Mouse (Mus musculus): ENCODE results near the gene Cd69.

Gene Cd69

DNA sequence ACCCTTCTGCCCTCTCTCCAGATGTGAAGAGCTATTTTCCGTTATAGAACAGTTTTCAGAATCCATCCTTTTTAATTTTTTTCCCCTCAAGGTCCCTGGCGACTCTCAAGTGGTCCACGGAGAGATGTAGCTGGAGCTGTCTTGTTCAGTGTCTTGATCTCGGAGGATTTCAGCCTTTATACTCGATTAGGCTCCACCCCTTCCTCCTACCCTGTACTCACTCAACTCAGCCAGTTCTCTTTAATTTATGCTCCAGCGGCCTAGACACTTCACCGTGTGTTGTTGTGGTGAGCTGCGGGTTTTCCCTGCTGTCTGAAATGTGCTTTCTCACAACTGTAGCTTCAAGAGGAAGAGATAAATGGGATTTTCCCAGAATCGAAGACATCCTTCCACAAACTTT lies at the start of gene Cd69:
Cd69 (minus strand) TSS at position 217 of the 400 bp plus-strand sequence.
- DNase-seq (ENCODE audit: low spot score in 2 of 2), result no peak

DNA sequence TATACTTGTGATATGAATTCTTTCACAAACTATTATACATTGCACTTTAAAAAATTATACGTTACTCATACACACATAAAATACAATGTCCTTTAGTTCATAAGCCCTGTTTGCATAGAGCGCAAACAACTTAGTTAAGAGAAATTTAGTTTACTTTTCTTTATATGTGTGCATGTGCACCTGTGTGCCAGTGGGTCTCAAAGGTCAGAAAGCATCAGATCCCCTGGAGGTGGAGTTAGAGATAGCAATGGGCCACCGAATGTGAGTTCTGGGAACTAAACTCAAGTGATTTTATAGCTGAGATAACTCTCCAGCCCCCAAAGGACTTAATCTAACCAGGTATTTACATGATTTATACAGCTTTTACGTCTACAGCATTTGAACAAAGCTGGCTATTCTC lies 44.1 kb upstream of the Cd69 start:
- no peak for DNase-seq (ENCODE audit: low spot score in 2 of 2)

DNA sequence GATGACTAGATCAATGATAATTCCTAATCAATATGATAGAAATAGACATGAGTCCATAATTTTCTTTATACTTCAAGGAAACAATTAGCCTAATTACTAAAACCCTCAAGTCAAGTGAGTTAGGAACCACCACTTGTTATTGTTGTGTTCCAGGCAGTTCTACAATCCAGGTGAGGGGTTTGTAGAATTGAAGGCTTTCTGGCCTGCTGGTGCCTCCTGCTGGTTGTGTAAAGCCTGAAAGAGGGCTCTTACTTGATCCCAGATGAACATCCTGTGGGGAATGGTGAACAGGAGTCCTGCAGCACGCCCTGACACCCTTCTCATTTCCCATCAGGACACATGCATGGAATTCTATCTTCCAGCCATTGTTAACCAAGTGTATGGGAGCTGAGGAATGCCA lies 43.2 kb upstream of the Cd69 start:
- no peak for DNase-seq (ENCODE audit: low spot score in 2 of 2)

DNA sequence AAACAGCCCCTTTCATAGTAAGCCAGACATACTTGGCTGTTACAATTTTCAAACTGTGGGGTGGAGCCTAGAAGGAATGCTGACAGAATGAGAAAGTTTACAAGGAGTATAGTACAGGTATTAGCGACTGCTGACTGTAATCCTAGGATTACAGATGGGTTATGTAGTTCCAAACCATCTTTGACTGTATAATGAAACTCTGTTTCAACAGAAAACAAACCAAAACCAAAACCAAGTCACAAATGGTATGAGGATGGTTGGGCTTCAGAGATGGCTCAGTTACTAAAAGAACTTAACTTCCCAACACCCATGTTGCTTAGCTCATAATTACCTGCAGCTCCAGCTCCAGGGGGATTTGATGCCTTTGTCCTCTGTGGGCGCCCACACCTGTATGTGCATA lies 41.2 kb upstream of the Cd69 start:
- no peak for DNase-seq (ENCODE audit: low spot score in 2 of 2)

DNA sequence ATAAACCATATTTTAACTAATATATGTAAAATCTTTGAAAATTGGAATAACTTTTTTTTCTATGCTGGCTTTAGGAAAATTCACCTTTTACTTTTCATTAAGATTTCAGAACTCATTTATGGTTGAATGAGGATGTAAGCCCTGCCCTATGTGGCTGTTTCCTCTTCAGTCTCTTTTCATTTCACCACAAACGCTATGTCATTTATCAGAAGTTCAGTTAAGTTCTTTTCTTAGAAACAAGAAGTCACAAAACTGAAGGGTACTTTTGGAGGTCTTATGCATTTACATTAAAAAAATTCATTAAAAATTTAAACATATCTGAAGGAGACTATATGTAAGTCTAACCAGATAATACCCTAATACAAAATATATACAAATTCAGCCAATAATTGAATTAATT lies 40.5 kb upstream of the Cd69 start:
- DNase-seq (ENCODE audit: low spot score in 2 of 2), result no peak

DNA sequence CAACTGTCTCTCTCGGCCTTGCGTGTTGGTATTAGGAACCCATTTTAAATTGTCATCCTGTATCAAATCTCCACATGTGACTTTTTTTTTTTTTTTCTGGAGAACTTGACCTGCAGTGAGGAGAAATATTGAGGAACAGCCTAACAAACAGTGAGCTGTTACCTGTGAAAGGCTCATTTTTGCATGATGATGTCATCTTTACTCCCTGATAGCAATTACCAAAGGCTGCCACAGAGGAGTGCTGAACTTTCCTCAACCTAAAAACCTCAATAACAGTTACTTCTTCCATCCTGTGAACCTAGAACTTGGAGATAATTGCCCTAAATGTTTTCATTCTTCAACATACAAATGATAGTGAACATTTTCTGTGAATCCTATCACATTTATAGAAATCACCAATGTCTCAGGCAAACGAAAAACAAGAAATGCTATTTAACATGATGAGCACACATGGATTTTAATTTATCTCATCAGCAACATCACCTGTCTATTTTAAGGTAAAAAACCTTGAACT lies 39.5 kb upstream of the Cd69 start:
- no peak for DNase-seq (ENCODE audit: low spot score in 2 of 2)

DNA sequence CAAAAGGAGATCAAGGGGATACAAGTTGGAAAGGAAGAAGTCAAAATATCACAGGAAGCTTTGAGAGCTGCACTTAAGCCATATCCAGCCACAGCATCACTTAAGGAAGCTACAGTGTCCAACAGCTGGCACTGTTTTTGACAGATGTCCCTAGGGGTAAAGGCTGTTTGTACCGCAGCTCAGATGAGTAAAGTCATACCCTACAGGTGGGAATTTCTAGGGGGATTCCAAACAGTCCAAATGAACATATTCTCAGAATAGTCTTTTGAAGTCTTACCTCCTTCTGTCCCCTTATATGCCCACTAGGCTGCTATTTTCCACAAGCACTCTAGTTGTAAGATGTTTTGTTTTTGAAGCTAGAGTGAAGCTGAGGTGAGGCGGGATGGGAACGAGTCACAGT lies 37.3 kb upstream of the Cd69 start:
- no peak for DNase-seq (ENCODE audit: low spot score in 2 of 2)

DNA sequence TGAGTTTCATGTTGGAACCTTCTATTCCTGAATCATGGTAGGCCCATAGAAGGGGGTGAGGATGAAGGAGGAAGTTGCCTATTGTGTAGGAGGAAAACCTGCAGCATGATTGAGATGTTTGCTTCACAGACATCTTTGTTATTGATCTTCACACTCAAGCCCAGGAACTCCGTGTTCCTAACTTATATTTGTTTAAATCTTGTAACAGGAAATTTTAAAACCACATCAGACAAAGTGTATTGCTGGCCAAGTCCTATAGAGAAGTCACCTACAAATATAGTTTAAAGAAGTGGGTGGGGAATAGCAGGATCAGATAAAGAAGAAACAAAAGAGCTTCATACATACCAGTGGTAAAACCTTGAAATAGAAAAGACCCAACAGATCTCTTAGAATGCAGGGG lies 28.9 kb upstream of the Cd69 start:
- no peak for DNase-seq (ENCODE audit: low spot score in 2 of 2)

DNA sequence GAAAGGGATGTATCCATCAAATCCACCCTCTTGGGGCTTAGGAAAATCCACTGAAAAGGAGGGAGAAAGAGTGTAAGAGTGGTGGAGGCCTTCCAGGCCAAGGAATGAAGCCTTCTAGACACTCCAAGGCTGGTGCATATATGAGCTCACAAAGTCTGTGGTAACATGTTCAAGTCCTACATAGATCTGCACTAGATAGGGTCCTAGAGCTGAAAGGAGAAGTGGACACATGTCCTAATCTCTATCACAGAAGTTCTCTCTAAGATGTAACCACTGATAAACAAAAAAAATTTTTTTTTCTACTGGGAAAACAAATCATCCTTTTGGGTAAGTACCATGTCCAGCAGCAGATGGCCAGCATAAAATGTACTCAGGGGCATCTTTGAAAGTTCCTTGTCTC lies 13.5 kb upstream of the Cd69 start:
- DNase-seq (ENCODE audit: low spot score in 2 of 2), result no peak

DNA sequence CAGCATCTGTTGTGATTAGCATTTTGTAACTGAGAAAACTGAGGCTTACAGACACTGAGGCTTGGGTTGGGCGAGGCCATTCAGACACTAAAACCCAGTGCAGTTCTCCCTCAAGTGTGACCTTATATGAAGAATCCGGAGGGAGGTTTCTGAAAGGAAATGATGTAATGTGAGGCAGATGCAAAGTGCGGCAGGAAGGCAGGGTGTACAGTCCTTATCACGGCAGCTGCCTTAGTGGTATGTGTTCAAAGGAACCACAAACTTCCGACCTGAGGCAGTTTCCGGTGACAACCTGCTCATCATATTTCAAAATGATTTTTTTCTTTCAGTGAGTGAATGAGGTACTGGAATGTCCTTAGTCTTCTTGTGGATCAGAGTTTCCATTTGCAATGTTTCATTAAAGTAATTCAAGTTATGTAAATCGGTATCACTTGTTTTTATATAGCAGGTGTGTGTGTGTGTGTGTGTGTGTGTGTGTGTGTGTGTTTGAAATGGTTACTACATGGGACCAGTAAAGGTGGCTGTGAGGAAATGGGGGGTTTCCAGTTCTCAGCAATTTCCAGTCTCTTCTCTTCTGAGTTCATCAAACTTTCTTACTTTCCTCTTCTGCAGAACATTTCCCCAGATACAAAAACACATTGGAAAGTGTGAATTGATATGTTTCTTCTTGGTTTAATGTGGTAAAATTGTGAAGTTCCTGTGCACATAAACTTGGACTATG lies 9.3 kb upstream of the Cd69 start:
- no peak for DNase-seq (ENCODE audit: low spot score in 2 of 2)

DNA sequence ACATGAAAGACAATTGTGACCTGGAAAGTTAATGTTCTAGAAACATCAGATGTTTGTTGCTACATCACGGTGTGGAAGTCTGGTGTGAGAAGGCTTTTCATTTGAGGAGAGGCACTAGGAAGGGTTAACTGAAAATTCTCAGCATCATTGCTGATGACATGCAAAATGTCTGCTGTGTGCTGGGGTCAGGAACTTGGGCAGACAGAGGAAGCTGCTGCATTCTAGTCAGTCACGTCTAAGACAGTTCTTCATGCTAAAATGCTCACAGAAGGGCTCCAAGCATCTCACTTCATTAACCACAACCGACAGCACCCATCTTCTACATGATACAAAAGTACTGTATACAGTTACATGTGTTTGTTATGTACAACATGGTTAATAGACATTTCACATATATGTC lies 8.0 kb upstream of the Cd69 start:
- DNase-seq (ENCODE audit: low spot score in 2 of 2), result no peak

DNA sequence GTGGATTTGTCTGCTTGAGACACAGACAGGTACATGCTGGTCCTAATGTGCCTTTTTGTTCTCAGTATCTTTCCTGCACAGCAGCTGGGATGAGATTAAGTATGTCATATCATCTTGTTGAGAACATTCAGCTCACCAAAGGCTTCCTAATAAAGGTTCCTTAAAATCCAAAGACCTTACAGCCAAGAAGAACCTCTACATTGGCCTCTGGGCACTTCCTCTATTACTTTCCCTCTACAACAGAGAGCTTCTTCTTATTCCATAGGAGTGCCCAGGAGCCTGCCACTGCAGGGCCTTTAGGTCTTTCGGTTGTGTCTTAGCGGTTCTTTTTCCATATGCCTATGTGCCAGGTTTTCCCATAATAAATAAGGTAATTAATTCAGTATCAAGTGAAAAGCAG lies 1.2 kb upstream of the Cd69 start:
- no peak for DNase-seq (ENCODE audit: low spot score in 2 of 2)

DNA sequence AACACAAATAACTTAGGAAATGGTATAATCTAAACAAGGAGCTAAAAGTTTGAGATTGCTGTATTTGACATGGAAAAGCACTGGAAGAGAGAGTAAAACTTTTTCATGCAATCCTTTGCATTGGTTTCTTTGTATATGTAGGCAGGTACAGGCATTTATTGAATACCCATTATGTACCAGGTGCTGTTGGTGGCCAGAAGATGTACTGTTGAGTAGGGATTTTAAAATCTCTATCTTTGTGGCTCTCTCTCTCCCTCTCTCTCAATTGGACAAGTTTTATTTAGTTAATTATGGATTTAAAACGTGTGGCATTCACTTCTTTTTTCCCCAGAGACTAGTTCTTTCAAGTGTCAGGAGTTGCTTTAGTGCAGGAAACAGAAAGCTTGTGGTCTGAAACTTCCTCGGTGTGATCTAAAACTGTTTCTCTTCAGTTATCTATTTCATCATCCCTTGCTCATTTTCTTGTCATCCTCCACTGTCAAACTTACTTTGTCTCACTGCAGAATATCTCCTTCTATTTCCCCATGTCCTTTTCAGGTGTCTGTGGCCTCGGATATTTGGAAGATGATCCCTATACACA lies 478 bp upstream of the Cd69 start:
- no peak for DNase-seq (ENCODE audit: low spot score in 2 of 2)

DNA sequence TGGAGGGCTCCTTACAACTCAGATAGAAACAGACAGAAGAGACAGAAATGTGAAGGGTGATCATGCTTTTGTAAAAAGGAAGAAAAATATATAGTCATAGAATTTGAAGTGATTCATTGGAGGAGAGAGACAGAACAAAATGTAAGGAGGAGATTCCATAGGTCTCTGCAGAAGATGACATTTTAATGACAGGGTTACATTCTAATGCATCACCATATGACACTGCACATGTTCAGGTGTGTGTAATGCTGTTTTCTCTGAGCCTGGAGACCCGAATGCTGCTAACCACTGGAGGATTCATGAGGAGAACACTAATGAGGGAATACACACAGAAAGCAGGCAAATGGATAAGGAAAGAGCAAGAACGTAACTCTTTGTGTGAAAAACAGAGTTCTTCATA lies 760 bp downstream of the Cd69 start:
- no peak for DNase-seq (ENCODE audit: low spot score in 2 of 2)

DNA sequence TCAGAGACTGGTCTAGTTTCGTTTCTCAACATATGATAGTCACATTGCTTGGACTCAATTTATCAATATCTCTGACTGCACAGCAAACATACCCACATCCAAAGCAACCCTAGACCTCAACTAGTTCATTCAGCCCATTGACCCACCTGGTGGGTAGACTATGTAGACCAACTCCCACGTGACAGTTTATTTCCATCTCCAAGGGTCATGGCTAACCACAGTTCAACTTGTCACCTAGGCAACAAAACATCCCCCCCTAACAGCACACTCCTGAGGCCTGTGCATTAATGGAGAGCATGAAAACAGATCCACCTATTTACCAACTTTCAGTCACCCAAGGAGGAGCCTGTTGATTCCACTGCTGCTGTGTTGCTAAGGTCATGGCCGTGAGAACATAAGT lies 1.6 kb downstream of the Cd69 start:
- DNase-seq (ENCODE audit: low spot score in 2 of 2), result no peak

DNA sequence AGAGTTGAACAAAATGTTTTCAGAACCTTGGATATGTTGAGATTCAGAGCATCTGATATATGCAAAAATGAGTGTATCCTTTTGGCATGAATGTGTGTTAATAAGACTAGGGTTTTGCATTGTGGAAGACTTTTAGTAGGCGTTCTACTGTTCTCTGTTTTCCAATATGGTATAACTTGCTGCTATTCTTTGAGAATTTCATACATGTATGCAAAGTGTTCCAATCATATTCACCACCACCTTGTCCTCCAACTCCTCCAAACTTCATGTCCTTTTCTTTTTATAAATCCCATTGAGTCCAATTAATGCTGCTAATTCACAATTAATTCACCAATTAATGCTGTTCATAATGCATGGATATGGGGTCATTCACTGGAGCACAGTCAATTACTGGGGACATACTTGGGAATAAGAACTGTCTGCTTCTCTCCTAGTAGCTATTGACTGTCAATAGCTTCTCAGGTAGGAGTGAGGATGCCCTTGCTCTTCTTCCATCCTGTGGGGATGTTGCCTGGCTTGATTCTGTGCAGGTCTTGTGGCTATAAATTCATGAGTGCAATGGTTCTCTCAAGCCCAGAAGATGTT lies 8.7 kb downstream of the Cd69 start:
- DNase-seq (ENCODE audit: low spot score in 2 of 2), result no peak

DNA sequence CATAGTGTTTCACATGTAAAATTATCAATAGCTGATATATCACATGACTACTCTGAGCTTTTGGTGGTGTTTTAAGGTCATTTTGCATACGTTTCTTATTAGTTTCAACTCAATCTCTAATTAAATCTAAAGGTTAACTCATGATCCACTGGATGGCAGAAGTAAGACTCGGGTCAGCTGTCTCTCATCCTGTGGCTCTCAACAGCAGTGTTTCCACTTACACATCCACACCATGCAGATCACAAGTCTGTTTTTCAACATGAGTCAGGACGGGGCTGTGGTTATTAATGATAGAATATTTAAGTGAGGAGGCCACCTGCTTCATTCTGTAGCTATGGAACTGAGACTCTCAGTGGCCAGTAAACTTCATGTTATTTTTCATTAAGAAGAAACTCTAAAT lies 9.4 kb downstream of the Cd69 start:
- no peak for DNase-seq (ENCODE audit: low spot score in 2 of 2)

DNA sequence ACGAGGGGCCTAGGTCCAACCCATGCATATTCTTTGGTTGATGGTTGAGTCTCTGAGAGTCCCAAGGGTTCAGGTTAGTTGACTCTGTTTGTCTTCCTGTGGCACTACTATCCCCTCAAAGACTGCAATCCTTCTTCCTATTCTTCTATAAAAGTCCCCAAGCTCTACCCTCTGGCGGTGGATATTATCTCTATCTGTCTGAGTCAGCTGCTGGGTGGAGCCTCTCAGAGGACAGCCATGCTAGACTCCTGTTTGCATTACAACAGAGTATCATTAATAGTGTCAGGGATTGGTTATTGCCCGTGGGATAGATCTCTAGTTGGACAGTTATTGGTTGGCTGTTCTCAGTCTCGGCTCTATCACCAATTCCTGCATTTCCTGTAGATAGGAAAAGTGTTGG lies 14.3 kb downstream of the Cd69 start:
- DNase-seq (ENCODE audit: low spot score in 2 of 2), result no peak

DNA sequence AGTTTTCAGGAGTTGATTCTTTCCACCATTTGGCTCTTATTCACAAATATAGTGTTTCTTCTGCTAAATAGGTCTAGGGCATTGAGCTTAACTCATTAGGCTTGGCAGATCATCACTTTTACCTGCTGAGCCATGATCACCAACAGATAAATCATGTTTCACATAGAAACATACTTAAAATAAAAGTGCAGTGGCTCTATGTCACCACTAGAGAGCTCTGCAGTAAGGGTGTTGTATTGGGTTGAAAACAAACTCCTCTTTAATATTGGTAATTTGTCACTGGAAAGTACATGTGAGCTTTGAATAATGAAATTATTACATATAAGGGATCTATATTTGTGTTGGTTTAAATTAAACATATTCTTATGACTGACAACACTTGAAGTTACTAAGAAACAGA lies 15.2 kb downstream of the Cd69 start:
- DNase-seq (ENCODE audit: low spot score in 2 of 2), result no peak

DNA sequence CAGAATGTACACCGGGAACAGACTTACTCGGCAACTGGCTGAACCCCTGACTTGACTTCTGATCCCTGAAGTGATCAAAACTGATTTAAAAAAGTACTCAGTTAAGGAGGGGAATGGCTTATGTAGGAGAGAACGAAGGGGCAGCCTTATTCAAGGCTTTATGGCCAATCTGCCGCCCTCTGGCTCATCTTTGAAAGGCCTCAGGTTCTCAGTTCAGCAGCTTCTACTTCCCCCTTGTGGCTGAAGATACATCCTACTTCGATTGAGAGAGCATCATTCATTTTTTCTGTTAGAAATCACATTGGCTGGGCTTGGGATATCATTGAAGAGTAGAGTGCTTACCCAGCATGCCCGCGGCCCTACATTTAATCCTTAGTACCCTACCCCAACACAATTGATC lies 19.2 kb downstream of the Cd69 start:
- no peak for DNase-seq (ENCODE audit: low spot score in 2 of 2)

DNA sequence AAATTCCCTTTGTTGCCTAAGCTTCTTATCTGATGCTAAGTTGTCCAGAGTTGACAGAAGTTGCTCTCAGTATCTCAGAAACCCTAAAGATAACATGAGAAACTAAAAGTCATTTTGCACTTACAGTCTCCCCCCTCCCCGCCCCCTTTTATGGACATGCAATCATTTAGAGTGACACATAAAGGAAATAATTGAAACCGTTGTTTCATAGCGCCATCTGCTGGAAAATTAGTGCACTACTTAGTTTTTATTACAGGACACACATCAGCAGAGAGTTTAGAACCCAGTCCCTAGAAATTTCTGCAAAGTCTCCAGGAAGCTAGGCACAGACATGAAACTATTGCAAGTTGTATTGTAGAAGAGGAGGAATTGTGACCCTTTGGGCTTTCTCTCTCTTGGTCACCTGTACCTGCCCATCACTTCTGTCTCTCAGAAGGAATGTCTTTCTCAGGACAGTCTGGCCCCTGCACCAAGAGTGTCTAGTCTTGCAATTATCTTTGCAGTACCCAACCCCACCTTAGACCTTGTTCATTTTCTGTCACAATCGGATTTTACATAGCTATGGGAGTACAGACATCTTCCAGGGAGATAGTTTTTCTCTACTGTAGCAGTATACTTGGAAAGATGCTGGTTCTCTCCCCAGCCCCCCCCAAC lies 20.2 kb downstream of the Cd69 start:
- DNase-seq (ENCODE audit: low spot score in 2 of 2), result no peak

DNA sequence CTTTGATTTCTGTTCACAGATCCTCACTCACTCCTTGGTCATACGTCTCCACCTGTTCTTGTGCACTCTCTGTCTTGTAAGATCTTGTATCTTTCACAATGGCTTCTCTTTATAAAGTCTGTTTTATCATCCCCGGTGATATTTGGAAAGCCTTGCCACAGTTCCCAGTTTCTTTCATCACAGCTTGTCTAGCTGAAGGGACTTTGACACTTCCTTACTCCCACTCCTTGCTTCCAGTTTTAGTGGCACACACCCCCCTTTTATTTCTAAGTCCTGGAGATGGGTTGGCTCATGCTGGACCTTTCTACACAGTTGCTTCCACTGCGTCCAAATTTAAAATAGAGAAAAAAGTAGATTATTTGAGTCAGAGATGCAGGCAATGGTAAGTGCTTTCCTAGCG lies 20.9 kb downstream of the Cd69 start:
- no peak for DNase-seq (ENCODE audit: low spot score in 2 of 2)

DNA sequence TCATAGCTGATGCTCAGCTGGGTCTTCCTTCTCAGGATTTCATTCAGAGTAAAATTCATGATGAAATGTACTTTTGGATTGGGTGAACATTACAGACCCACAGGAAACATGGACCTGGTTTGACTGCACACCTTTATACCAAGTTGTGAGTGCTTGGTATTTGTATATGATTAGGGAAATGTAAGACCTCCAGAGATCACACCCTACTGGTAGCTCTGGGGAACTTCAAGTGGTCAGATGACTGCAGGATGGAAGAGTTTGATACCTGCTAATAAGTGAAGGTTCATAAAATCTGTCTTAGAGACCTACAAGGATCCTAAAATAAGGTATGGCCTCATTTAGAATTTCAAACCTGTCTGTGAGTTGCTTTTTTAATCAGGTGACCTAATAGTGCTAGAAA lies 27.0 kb downstream of the Cd69 start:
- no peak for DNase-seq (ENCODE audit: low spot score in 2 of 2)

Data from cerebellum, postnatal 4 days (tissue).